Mouse (Mus musculus) erythroblast, embryonic 14.5 days (primary cell): ENCODE data around the gene Slc7a15.
"Not testable (repeated sequence)": the region's sequence is repeated elsewhere in the genome, so short reads cannot be mapped to it uniquely, and the experiment has no call there.

Experiments
- GATA1 ChIP-seq: IDR thresholded peaks from 2 replicates; pipeline ENCODE4 v1.6.1; 2012; ENCODE audit warnings: low read length, inconsistent platforms, mixed read lengths
- TAL1 ChIP-seq: IDR thresholded peaks from 3 replicates; pipeline ENCODE4 v1.6.1; 2012; ENCODE audit warnings: low read length, inconsistent platforms, mixed read lengths

DNA sequence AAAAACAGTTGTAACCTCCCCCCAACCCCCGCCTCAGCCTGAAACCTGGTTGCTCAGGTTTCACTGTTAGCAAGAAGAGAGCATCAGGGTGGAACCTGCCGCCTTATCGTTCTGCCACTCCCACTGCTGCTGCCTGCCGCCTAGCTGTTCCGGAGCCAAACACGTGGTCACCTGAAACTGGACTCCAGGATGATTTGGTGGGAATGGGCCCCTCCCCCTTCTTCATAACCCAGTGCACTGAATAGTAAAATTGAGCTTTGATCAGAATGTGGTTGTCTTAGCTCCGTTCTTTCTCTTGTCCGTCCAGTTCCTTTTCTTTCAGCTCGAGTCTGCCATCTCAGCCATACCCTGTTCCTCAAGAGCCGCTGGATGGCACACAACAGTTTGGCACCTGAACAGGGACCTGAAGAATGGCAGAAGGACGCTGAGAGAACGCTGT lies 26.9 kb downstream of the Slc7a15 start:
- TF ChIP-seq TAL1, GATA1: not testable (repeated sequence)
